Mouse (Mus musculus): ENCODE measurements at regions not wholly inside any gene's neighbourhood (a gene's known extent, or its start where the extent isn't known, plus 50 kb on each side); places are given as distances from the start of the nearest gene placed in this dataset.

GRCm38 (mm10) chr6:149246166-149246701 is 57.7 kb upstream of the Amn1 start:
- in situ Hi-C loops (cut with MboI, MseI), result loop anchor here (5.0 to 10.0 kb wide), 2 partner anchors 51 to 241 kb away; no protein-coding TSS in a partner anchor

GRCm38 (mm10) chr6:149245716-149246115 is 57.2 kb upstream of the Amn1 start:
- in situ Hi-C loops (cut with MboI, MseI), result loop anchor here (5.0 to 10.0 kb wide), 2 partner anchors 52 to 241 kb away; no protein-coding TSS in a partner anchor

- in situ Hi-C loops (cut with MboI, MseI), result loop anchor here in 1 of 2 experiments (10.0 kb wide), 1 partner anchor 239 kb away; no protein-coding TSS in a partner anchor
These were observed 55.6 kb upstream of the Amn1 start for GRCm38 (mm10) chr6:149244159-149244558.

- in situ Hi-C loops (cut with MboI, MseI), result loop anchor here in 1 of 2 experiments (10.0 kb wide), 1 partner anchor 239 kb away; no protein-coding TSS in a partner anchor
These were observed 54.9 kb upstream of the Amn1 start for GRCm38 (mm10) chr6:149243384-149243783.

DNA sequence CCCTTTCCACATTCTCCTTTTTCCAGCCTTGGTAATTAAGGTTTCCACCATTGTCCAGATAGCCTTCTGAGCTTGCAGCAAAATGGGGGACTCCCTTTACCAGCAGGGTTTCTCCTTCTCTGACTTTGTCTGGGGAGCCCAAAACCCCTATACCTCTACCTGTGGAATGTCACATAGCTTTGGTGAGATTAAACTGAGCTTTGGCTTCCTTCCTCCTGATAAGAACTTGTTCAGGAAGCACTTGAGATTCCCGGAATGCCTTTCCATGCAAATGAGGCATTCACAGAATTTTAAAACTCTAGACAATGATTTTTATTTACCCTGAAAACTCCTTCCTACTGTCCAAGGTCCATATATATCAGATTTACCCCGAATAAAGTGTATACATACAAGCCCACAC is 49.8 kb upstream of the Amn1 start:
- in situ Hi-C loops (cut with MboI, MseI), result no loop called here

Measured in T-helper 17 cell (primary cell).